Mouse (Mus musculus) stomach, embryonic 15.5 days (tissue): ENCODE results near the gene Krtap19-4. TPM values are rescaled to one million over a fixed set of nuclear protein-coding genes. Genes with fewer than 3 reads are reported as not detected.

Source experiments
- polyA plus RNA-seq: library from polyadenylated mRNA; unstranded; fragments of >200 nt; fragmentation: Nextera tagmentation; extraction: Ambion mirVana; gene quantifications from 2 replicates; pipeline ENCODE4 v1.2.1, GENCODE M21; 2015

Krtap19-4 gene
- polyA plus RNA-seq, 1 experiment from 2014 or later: not detected

Other genes with a start within 250 kb of the Krtap19-4 start
- gene Krtap26-1, start 237.3 kb downstream of the Krtap19-4 start, polyA plus RNA-seq: not detected in 2 replicates
- not detected in 2 replicates for gene Krtap27-1, start 213.4 kb downstream of the Krtap19-4 start, polyA plus RNA-seq
- not detected in 2 replicates for gene 2310061N02Rik, start 177.1 kb downstream of the Krtap19-4 start, polyA plus RNA-seq
- gene Krtap13-1, start 156.2 kb downstream of the Krtap19-4 start, polyA plus RNA-seq: not detected in 2 replicates
- not detected in 2 replicates for gene Krtap13, start 133.5 kb downstream of the Krtap19-4 start, polyA plus RNA-seq
- gene 2310034C09Rik, start 126.2 kb downstream of the Krtap19-4 start, polyA plus RNA-seq: not detected in 2 replicates
- not detected in 2 replicates for gene 2310057N15Rik, start 110.9 kb downstream of the Krtap19-4 start, polyA plus RNA-seq
- gene Gm5965, start 107.2 kb downstream of the Krtap19-4 start, polyA plus RNA-seq: not detected in 2 replicates
- gene Gm20741, start 72.9 kb downstream of the Krtap19-4 start, polyA plus RNA-seq: not detected in 2 replicates
- gene Krtap15, start 64.9 kb downstream of the Krtap19-4 start, polyA plus RNA-seq: not detected in 2 replicates
- not detected in 2 replicates for gene Krtap14, start 58.9 kb downstream of the Krtap19-4 start, polyA plus RNA-seq
- gene Krtap19-1, start 15.7 kb downstream of the Krtap19-4 start, polyA plus RNA-seq: not detected in 2 replicates
- not detected in 2 replicates for gene Krtap19-2, start 10.8 kb downstream of the Krtap19-4 start, polyA plus RNA-seq
- not detected in 2 replicates for gene Krtap19-3, start 7.1 kb downstream of the Krtap19-4 start, polyA plus RNA-seq
- gene Krtap19-5, start 11.4 kb upstream of the Krtap19-4 start, polyA plus RNA-seq: not detected in 2 replicates
- gene Krtap19-9b, start 47.2 kb upstream of the Krtap19-4 start, polyA plus RNA-seq: not detected in 2 replicates
- gene Krtap16-3, start 77.8 kb upstream of the Krtap19-4 start, polyA plus RNA-seq: not detected in 2 replicates
- not detected in 2 replicates for gene Krtap22-2, start 125.7 kb upstream of the Krtap19-4 start, polyA plus RNA-seq
- gene Gm10229, start 130.2 kb upstream of the Krtap19-4 start, polyA plus RNA-seq: not detected in 2 replicates
- gene Krtap6-1, start 146.6 kb upstream of the Krtap19-4 start, polyA plus RNA-seq: not detected in 2 replicates
- gene Gm10228, start 156.4 kb upstream of the Krtap19-4 start, polyA plus RNA-seq: not detected in 2 replicates
- not detected in 2 replicates for gene Krtap6-5, start 162.8 kb upstream of the Krtap19-4 start, polyA plus RNA-seq
- not detected in 2 replicates for gene 1110025L11Rik, start 178.9 kb upstream of the Krtap19-4 start, polyA plus RNA-seq
- not detected in 2 replicates for gene Krtap6-3, start 198.9 kb upstream of the Krtap19-4 start, polyA plus RNA-seq